Mouse (Mus musculus) thymus, postnatal 0 days (tissue): Measurements from ENCODE around the gene Abcf3. TPM values are rescaled to one million over a fixed set of nuclear protein-coding genes. Genes with fewer than 3 reads are reported as not detected.
A peak's percentile ranks its signal among the peaks of the same experiment; 100 is the strongest.

Source experiments
- microRNA counts: library from miRNA; unstranded; fragments of <30 nt; microRNA quantifications from one replicate; lab custom pipeline; 2015
- microRNA-seq: library from miRNA; unstranded; fragments of <30 nt; microRNA quantifications from one replicate; pipeline ENCODE4, GENCODE M21; 2016; ENCODE audit warnings: borderline number of aligned reads
- polyA plus RNA-seq: library from polyadenylated mRNA; unstranded; fragments of >200 nt; fragmentation: Nextera tagmentation; extraction: Ambion mirVana; gene quantifications from 2 replicates; pipeline ENCODE4 v1.2.1, GENCODE M21; 2015

Gene Abcf3
- polyA plus RNA-seq, 1 experiment from 2014 or later, result 63.7 TPM

MicroRNAs within 50 kb of the gene (microRNA counts, 519-probe panel; counts per million panel counts)
- 5,202 counts per million, percentile 85 among the panel's probes with 10 or more counts for microRNA mmu-miR-1224 (lab: Ali Mortazavi, UCI)

Small RNA genes lying within 50 kb of the gene (microRNA-seq; reads per million reads assigned to microRNA genes)
- gene Mir1224, result not detected

Other genes with a start within 250 kb of the Abcf3 start
- 115 and 133 TPM in 2 replicates for gene Parl, start 246.2 kb upstream of the Abcf3 start, polyA plus RNA-seq
- gene Cyp2ab1, start 223.2 kb upstream of the Abcf3 start, polyA plus RNA-seq, result 0.08 and 0.24 TPM in 2 replicates
- 64.8 and 82.9 TPM in 2 replicates for gene Abcc5, start 122.2 kb upstream of the Abcf3 start, polyA plus RNA-seq
- 91.5 and 92.0 TPM in 2 replicates for gene Eif2b5, start 49.8 kb upstream of the Abcf3 start, polyA plus RNA-seq
- gene Dvl3, start 31.6 kb upstream of the Abcf3 start, polyA plus RNA-seq, result 4.7 and 5.3 TPM in 2 replicates
- gene Ap2m1, start 13.1 kb upstream of the Abcf3 start, polyA plus RNA-seq, result 397 and 421 TPM in 2 replicates
- gene Vwa5b2, start 40.9 kb downstream of the Abcf3 start, polyA plus RNA-seq, result not detected in 2 replicates
- gene Eef1akmt4, start 63.0 kb downstream of the Abcf3 start, polyA plus RNA-seq, result 26.4 and 32.3 TPM in 2 replicates
- not detected in 2 replicates for gene Gm49333, start 63.0 kb downstream of the Abcf3 start, polyA plus RNA-seq
- 22.9 and 28.4 TPM in 2 replicates for gene Alg3, start 63.2 kb downstream of the Abcf3 start, polyA plus RNA-seq
- 0.48 and 0.52 TPM in 2 replicates for gene Camk2n2, start 72.7 kb downstream of the Abcf3 start, polyA plus RNA-seq
- gene Ece2, start 81.3 kb downstream of the Abcf3 start, polyA plus RNA-seq, result 0.08 and 0.23 TPM in 2 replicates
- 264 TPM in 2 replicates for gene Psmd2, start 103.1 kb downstream of the Abcf3 start, polyA plus RNA-seq
- 105 and 110 TPM in 2 replicates for gene Eif4g1, start 119.7 kb downstream of the Abcf3 start, polyA plus RNA-seq
- gene Fam131a, start 144.7 kb downstream of the Abcf3 start, polyA plus RNA-seq, result 2.1 and 2.3 TPM in 2 replicates
- gene Polr2h, start 169.1 kb downstream of the Abcf3 start, polyA plus RNA-seq, result 116 and 117 TPM in 2 replicates
- 5.3 and 7.1 TPM in 2 replicates for gene Clcn2, start 169.2 kb downstream of the Abcf3 start, polyA plus RNA-seq
- gene Chrd, start 184.6 kb downstream of the Abcf3 start, polyA plus RNA-seq, result 0.91 and 1.3 TPM in 2 replicates
- gene Thpo, start 185.9 kb downstream of the Abcf3 start, polyA plus RNA-seq, result 0.12 and 0.26 TPM in 2 replicates